Mouse (Mus musculus) olfactory bulb, adult 2 months (tissue): ENCODE data around the gene Olfr1427.

Experiments used
- CTCF ChIP-seq: fragments of 200-500 bp; IDR thresholded peaks from 2 replicates; pipeline ENCODE4 v1.5.1; 2012; ENCODE audit warnings: low read depth, mild to moderate bottlenecking, low read length, moderate library complexity; ENCODE audit not compliant: insufficient read depth
- POLR2A ChIP-seq: fragments of 200-500 bp; IDR thresholded peaks from 2 replicates; pipeline ENCODE4 v1.6.1; 2012; ENCODE audit warnings: mild to moderate bottlenecking, low read depth, low read length, moderate library complexity; ENCODE audit not compliant: insufficient read depth

GRCm38 (mm10) chr19:12091913-12092312, 11.2 kb downstream of the Olfr1427 start, which contains the start of gene Olfr1426:
- TF ChIP-seq CTCF = no peak
- no peak for TF ChIP-seq POLR2A
